25 mouse cellular contexts compared by ENCODE assay signal in genomic region chr11:102996991-102997770, GRCm38 (mm10). TPM values are rescaled to one million over a fixed set of nuclear protein-coding genes. Genes with fewer than 3 reads are reported as not detected.
DNase-seq lines count a peak whose midpoint lies in the region; ATAC-seq and TF ChIP-seq lines count a peak whose summit lies in the region.
"Had no signal": no experiment of that assay in that cellular context is flagged by ENCODE, and none has a peak within 500 bp of the region (broad histone marks: within the 10 kb centered on the region; RNA-seq: fewer than 3 reads in every experiment).

No protein-coding gene starts in this region.

- WGBS in heart, embryonic 10.5 days, result 92% methylated on average over 12 of the region's 12 CpGs
- 88% methylated on average over 12 of the region's 12 CpGs for WGBS in heart, embryonic 13.5 days

- intact Hi-C loops in heart, postnatal 14 days (cut with DNase I), result no loop called here

- no peaks in the 10 kb centered on the region for H3K9me3 ChIP-seq in heart, embryonic 10.5 days
- no peaks in the 10 kb centered on the region for H3K9me3 ChIP-seq in G1E (replicated peaks)
- no peaks in the 10 kb centered on the region for H3K9me3 ChIP-seq in heart, embryonic 13.5 days
- H3K9me3 ChIP-seq: embryonic facial prominence, embryonic 12.5 days; forebrain, embryonic 13.5 days; hindbrain, embryonic 12.5 days; limb, embryonic 10.5 days had no signal

- H3K4me1 ChIP-seq in heart, embryonic 10.5 days, result peaks cover 42% of the 10 kb centered on the region
- H3K4me1 ChIP-seq in G1E (ENCODE audit: insufficient read depth, low read depth, low read length), result peaks cover 72% of the 10 kb centered on the region
- H3K4me1 ChIP-seq in heart, embryonic 13.5 days, result peaks cover 47% of the 10 kb centered on the region
- H3K4me1 ChIP-seq: embryonic facial prominence, embryonic 12.5 days had no signal

- H3K27ac ChIP-seq in heart, embryonic 10.5 days, result peak overlapping the region; percentile 79; the same call in 1 of the 2 replicates
- H3K27ac ChIP-seq in heart, embryonic 13.5 days (replicated peaks), result no peak overlapping the region
- H3K27ac ChIP-seq: embryonic facial prominence, embryonic 12.5 days; forebrain, embryonic 13.5 days; limb, embryonic 10.5 days had no signal

- DNase-seq in heart, embryonic 10.5 days (ENCODE audit: low spot score), result no peak
- no peak for DNase-seq in heart, postnatal 14 days
- no peak for DNase-seq in G1E (ENCODE audit: low spot score)
- peak; percentile 81 for DNase-seq in adrenal gland, adult 2 months
- DNase-seq in retina, postnatal 1 day, result no peak
- no peak for DNase-seq in adipocyte (ENCODE audit: low spot score)
- DNase-seq: cerebellum, adult 11 months; cerebellum, postnatal 10 days; gastrocnemius, postnatal 14 days; kidney, adult 8-10 months; kidney, postnatal 25 days; layer of hippocampus, adult 9-11 months; lung, adult 2 months; lung, postnatal 36 days; right cerebral cortex, postnatal 14 days; spleen, adult 18-20 months had no signal

- H3K4me2 ChIP-seq in heart, embryonic 13.5 days, result no peak overlapping the region
- H3K4me2 ChIP-seq: embryonic facial prominence, embryonic 12.5 days; forebrain, embryonic 13.5 days; hindbrain, embryonic 12.5 days had no signal

- TF ChIP-seq CTCF in G1E (IDR thresholded peaks at IDR 0.05; ENCODE audit: low read depth, low read length), result no peak

- H3K4me3 ChIP-seq in heart, embryonic 10.5 days, result no peak overlapping the region
- H3K4me3 ChIP-seq in G1E (ENCODE audit: low read depth, low read length), result peak overlapping the region; percentile 71; the same call in 1 of the 2 replicates
- H3K4me3 ChIP-seq in heart, embryonic 13.5 days, result no peak overlapping the region
- H3K4me3 ChIP-seq: embryonic facial prominence, embryonic 12.5 days; erythroblast, embryonic 14.5 days; forebrain, embryonic 13.5 days; hindbrain, embryonic 12.5 days; limb, embryonic 10.5 days had no signal

- no peak for ATAC-seq in G1E (ENCODE audit: extremely low read depth, insufficient number of reproducible peaks, low FRiP score, poor library complexity, severe bottlenecking)
- ATAC-seq in heart, embryonic 13.5 days (ENCODE audit: extremely low read depth, insufficient number of reproducible peaks, low FRiP score, low TSS enrichment), result no peak
- ATAC-seq: forebrain, embryonic 13.5 days; midbrain, embryonic 16.5 days had no signal

- H3K9ac ChIP-seq in heart, embryonic 13.5 days, result peak overlapping the region; percentile 38
- H3K9ac ChIP-seq: embryonic facial prominence, embryonic 12.5 days; forebrain, embryonic 13.5 days; hindbrain, embryonic 12.5 days had no signal

- peaks cover 62% of the 10 kb centered on the region for H3K36me3 ChIP-seq in heart, embryonic 10.5 days
- peaks cover 80% of the 10 kb centered on the region for H3K36me3 ChIP-seq in G1E (replicated peaks)
- peaks cover 60% of the 10 kb centered on the region for H3K36me3 ChIP-seq in heart, embryonic 13.5 days

- peaks cover 4% of the 10 kb centered on the region for H3K27me3 ChIP-seq in heart, embryonic 10.5 days (ENCODE audit: insufficient read depth, poor library complexity, severe bottlenecking)
- no peaks in the 10 kb centered on the region for H3K27me3 ChIP-seq in G1E (ENCODE audit: insufficient read depth, low read length)
- peaks cover 5% of the 10 kb centered on the region for H3K27me3 ChIP-seq in heart, embryonic 13.5 days (replicated peaks)
- H3K27me3 ChIP-seq: embryonic facial prominence, embryonic 12.5 days had no signal

RNA-seq across cellular contexts. Expression of gene Nmt1, which starts 30.8 kb away (rescaled TPM):
- polyA plus RNA-seq in heart, embryonic 10.5 days (2016; fragmentation: Nextera tagmentation; extraction: Ambion mirVana), result 58.4 and 59.0 TPM in 2 replicates
- total RNA-seq in heart, postnatal 14 days (2021), result 10 to 100 TPM; 61.0 to 62.1 TPM
- total RNA-seq in G1E (2014; fragmentation: Nextera tagmentation), result 54.2 and 83.8 TPM in 2 replicates
- total RNA-seq in G1E (2017), result 40.0 and 51.2 TPM in 2 replicates
- polyA plus RNA-seq in G1E (2012), result 5.9 and 9.2 TPM in 2 replicates
- total RNA-seq in adrenal gland, adult 2 months (2021), result 100 to 1,000 TPM; 106 to 112 TPM
- 20.8 and 25.6 TPM in 2 replicates for polyA plus RNA-seq in adrenal gland, adult 2 months (2012; rRNA removed)
- polyA plus RNA-seq in heart, embryonic 13.5 days (2015; fragmentation: Nextera tagmentation; extraction: Ambion mirVana), result 39.7 and 47.3 TPM in 2 replicates

RNA-seq across cellular contexts. Expression of gene Dcakd, which starts 31.0 kb away (rescaled TPM):
- 113 and 137 TPM in 2 replicates for polyA plus RNA-seq in heart, embryonic 10.5 days (2016; fragmentation: Nextera tagmentation; extraction: Ambion mirVana)
- total RNA-seq in heart, postnatal 14 days (2021), result 10 to 100 TPM; 68.5 to 71.1 TPM
- total RNA-seq in G1E (2014; fragmentation: Nextera tagmentation), result 87.1 and 95.3 TPM in 2 replicates
- 31.1 and 36.4 TPM in 2 replicates for total RNA-seq in G1E (2017)
- 191 and 199 TPM in 2 replicates for polyA plus RNA-seq in G1E (2012)
- total RNA-seq in adrenal gland, adult 2 months (2021), result 10 to 100 TPM; 62.8 to 79.5 TPM
- polyA plus RNA-seq in adrenal gland, adult 2 months (2012; rRNA removed), result 136 and 185 TPM in 2 replicates
- polyA plus RNA-seq in heart, embryonic 13.5 days (2015; fragmentation: Nextera tagmentation; extraction: Ambion mirVana), result 95.9 and 101 TPM in 2 replicates

RNA-seq across cellular contexts. Expression of gene C1ql1, which starts 50.7 kb away (rescaled TPM):
- polyA plus RNA-seq in heart, embryonic 10.5 days (2016; fragmentation: Nextera tagmentation; extraction: Ambion mirVana), result 0.34 and 0.98 TPM in 2 replicates
- under 1 TPM; 0.19 to 0.20 TPM for total RNA-seq in heart, postnatal 14 days (2021)
- total RNA-seq in G1E (2014; fragmentation: Nextera tagmentation), result not detected in 2 replicates
- not detected in 2 replicates for total RNA-seq in G1E (2017)
- not detected in 2 replicates for polyA plus RNA-seq in G1E (2012)
- 10 to 100 TPM; 39.4 to 69.4 TPM for total RNA-seq in adrenal gland, adult 2 months (2021)
- polyA plus RNA-seq in adrenal gland, adult 2 months (2012; rRNA removed), result 67.7 and 112 TPM in 2 replicates
- polyA plus RNA-seq in heart, embryonic 13.5 days (2015; fragmentation: Nextera tagmentation; extraction: Ambion mirVana), result 0.71 and 0.74 TPM in 2 replicates
- total RNA-seq: liver, adult 2 months; megakaryocyte-erythroid progenitor cell, adult 5-6 weeks had no signal
- polyA plus RNA-seq: erythroblast, embryonic 14.5 days; liver, adult 2 months had no signal

Comparison
In these comparisons a context has a peak if more than half of its experiments do, and no peak if none do; other contexts are left out.
1. RNA of gene C1ql1, which starts 50.7 kb away (polyA plus RNA-seq): 67.7 to 112 TPM in adrenal gland, adult 2 months; 0.34 to 0.98 TPM in heart, embryonic 10.5 days, 0.71 to 0.74 TPM in heart, embryonic 13.5 days and not detected in G1E; every median in the first group is over 10 times any median in the second.